Mouse (Mus musculus): Measurements from ENCODE around the gene Eps8l2.

DNA sequence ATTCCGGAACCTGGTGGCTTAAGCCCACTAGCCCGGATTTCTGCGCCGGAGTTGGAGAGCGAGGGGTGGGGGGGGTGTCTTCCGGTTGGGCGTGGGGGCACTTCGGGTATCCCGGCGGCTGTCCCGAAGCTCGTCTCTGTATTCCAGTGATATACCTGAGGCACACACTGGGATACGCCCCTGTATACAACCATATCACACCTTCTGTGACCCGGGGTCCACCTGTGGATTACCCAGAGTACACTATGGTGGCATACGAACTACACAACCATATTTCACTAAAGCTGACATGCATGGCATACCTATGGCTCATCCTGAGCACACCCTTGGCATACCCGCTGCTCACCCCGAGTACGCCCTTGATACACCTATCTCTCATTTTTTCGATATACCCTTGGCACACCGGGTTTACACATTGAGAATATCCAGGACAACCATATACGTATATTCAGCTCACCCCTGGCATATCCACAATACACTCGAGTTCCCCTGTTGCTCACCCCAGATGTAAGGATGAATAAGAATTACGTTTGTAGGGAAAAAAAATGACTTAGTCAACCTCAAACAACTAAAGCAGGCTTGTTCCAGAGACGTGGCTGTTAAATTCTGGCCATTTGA, 10.2 kb upstream of the Eps8l2 start:
- TF ChIP-seq EP300 (IDR thresholded peaks at IDR 0.05; ENCODE audit: low read depth): no peak
- no peak for TF ChIP-seq CTCF (IDR thresholded peaks at IDR 0.05; ENCODE audit: low read depth)
